Mouse (Mus musculus): ENCODE results near the gene Exd1.
"Not testable (repeated sequence)": the region's sequence is repeated elsewhere in the genome, so short reads cannot be mapped to it uniquely, and the experiment has no call there.

The Exd1 gene

GRCm38 (mm10) chr2:119538802-119539201 lies 8.6 kb downstream of the Exd1 start:
- no peak for DNase-seq

GRCm38 (mm10) chr2:119525422-119525821 lies 22.0 kb downstream of the Exd1 start:
- DNase-seq: no peak

- no peak for DNase-seq
Measured at GRCm38 (mm10) chr2:119523836-119524235, 23.6 kb downstream of the Exd1 start.

- DNase-seq: no peak
Measured at GRCm38 (mm10) chr2:119520550-119520949, 26.9 kb downstream of the Exd1 start.

GRCm38 (mm10) chr2:119516811-119517210 lies 30.6 kb downstream of the Exd1 start:
- DNase-seq: no peak

GRCm38 (mm10) chr2:119514026-119514522 lies 33.4 kb downstream of the Exd1 start:
- no peak for DNase-seq

GRCm38 (mm10) chr2:119512292-119512691 lies 35.1 kb downstream of the Exd1 start:
- peak; percentile 30 for DNase-seq

GRCm38 (mm10) chr2:119510856-119511255 lies 36.6 kb downstream of the Exd1 start:
- DNase-seq: no peak

- not testable (repeated sequence) for DNase-seq
Measured at GRCm38 (mm10) chr2:119508518-119508917, 38.9 kb downstream of the Exd1 start.

GRCm38 (mm10) chr2:119507108-119507507 lies 40.3 kb downstream of the Exd1 start:
- peak; percentile 17 for DNase-seq

- DNase-seq: no peak
Measured at GRCm38 (mm10) chr2:119500965-119501652, 46.3 kb downstream of the Exd1 start.

- no peak for DNase-seq
Measured at GRCm38 (mm10) chr2:119498859-119499258, 48.6 kb downstream of the Exd1 start.

- DNase-seq: no peak
Measured at GRCm38 (mm10) chr2:119496082-119496481, 51.3 kb downstream of the Exd1 start.

- no peak for DNase-seq
Measured at GRCm38 (mm10) chr2:119491953-119492352, 55.5 kb downstream of the Exd1 start.

GRCm38 (mm10) chr2:119486488-119486887 lies 60.9 kb downstream of the Exd1 start:
- DNase-seq: no peak

GRCm38 (mm10) chr2:119482307-119482706 lies 65.1 kb downstream of the Exd1 start:
- no peak for DNase-seq

- no peak for DNase-seq
Measured at GRCm38 (mm10) chr2:119478397-119478749, 69.1 kb downstream of the Exd1 start.

GRCm38 (mm10) chr2:119477571-119478396 lies 69.6 kb downstream of the Exd1 start, which contains the start of gene Ino80:
Ino80 (minus strand) TSS chr2:119477687.
- DNase-seq: peak; percentile 98

- peak; percentile 75 for DNase-seq
Measured at GRCm38 (mm10) chr2:119476621-119477391, 70.6 kb downstream of the Exd1 start.

GRCm38 (mm10) chr2:119476166-119476565 lies 71.3 kb downstream of the Exd1 start:
- DNase-seq: no peak

Measured in liver (tissue).